Mouse (Mus musculus) midbrain, embryonic 15.5 days (tissue): ENCODE data around the gene Prima1. TPM values are rescaled to one million over a fixed set of nuclear protein-coding genes. Genes with fewer than 3 reads are reported as not detected.

Experiments used
- ATAC-seq: fragments of 200-750 bp; cut with Nextera tagmentation; replicated peaks from 2 replicates; pipeline ENCODE4 v1.8.0; 2017; ENCODE audit warnings: moderate TSS enrichment
- H3K27ac ChIP-seq: fragments of 300-500 bp; sonication (generic); 2 replicates; pipeline ENCODE4 v1.5.1; 2015; ENCODE audit warnings: mild to moderate bottlenecking, inconsistent platforms
- H3K27me3 ChIP-seq: fragments of 300-500 bp; sonication (generic); replicated peaks from 2 replicates; pipeline ENCODE4 v1.6.1; 2015; ENCODE audit warnings: inconsistent platforms
- H3K36me3 ChIP-seq: fragments of 300-500 bp; sonication (generic); replicated peaks from 2 replicates; pipeline ENCODE4 v1.6.1; 2015; ENCODE audit warnings: inconsistent platforms
- H3K4me1 ChIP-seq: fragments of 300-500 bp; sonication (generic); 2 replicates; pipeline ENCODE4 v1.6.1; 2015; ENCODE audit warnings: inconsistent platforms
- H3K4me2 ChIP-seq: fragments of 300-500 bp; sonication (generic); 2 replicates; pipeline ENCODE4 v1.6.1; 2015; ENCODE audit warnings: inconsistent platforms, mild to moderate bottlenecking, moderate library complexity
- H3K4me3 ChIP-seq: fragments of 300-500 bp; sonication (generic); 2 replicates; pipeline ENCODE4 v1.5.1; 2015; ENCODE audit warnings: mild to moderate bottlenecking, inconsistent platforms
- H3K9ac ChIP-seq: fragments of 300-500 bp; sonication (generic); 2 replicates; pipeline ENCODE4 v1.6.1; 2015; ENCODE audit warnings: mild to moderate bottlenecking, inconsistent platforms
- H3K9me3 ChIP-seq: fragments of 300-500 bp; sonication (generic); 2 replicates; pipeline ENCODE4 v1.6.1; 2016; ENCODE audit warnings: inconsistent platforms
- WGBS: fragments of 180-500 bp; shearing (Covaris S2); methylation state at CpG from one replicate; pipeline ENCODE4 v1.1.7; 2015; ENCODE audit warnings: mixed read lengths; 5-methylcytosine and 5-hydroxymethylcytosine counted together
- polyA plus RNA-seq: library from polyadenylated mRNA; unstranded; fragments of >200 nt; fragmentation: Nextera tagmentation; extraction: Ambion mirVana; gene quantifications from 2 replicates; pipeline ENCODE4 v1.2.1, GENCODE M21; 2015

The Prima1 gene
- polyA plus RNA-seq, 1 experiment from 2014 or later: 1.2 TPM

DNA sequence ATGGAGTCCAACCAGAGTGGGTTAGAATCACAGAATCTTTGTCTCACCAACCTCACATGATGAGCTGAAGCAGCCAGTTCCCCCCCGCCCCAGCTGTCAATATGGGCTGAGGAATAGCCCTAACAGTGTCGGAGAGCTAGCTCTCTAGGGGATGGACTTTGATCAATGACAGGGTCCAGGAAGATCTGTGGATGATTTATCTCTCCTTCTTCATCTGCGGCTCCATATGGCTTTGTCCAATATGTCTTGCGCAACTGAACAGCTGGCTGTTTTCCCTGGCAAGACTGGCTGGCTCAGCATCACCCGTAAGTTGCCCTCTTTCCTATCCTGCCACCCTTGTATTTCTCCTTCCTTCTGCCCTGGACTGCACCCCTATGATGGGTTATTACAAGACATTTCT, 9.2 kb upstream of the Prima1 start:
- no peak overlapping the region for H3K9ac ChIP-seq
- no peaks in the 10 kb centered on the region for H3K9me3 ChIP-seq
- no peaks in the 10 kb centered on the region for H3K4me1 ChIP-seq
- no peak overlapping the region for H3K27ac ChIP-seq
- no peaks in the 10 kb centered on the region for H3K36me3 ChIP-seq
- no peaks in the 10 kb centered on the region for H3K27me3 ChIP-seq
- no peak for ATAC-seq
- no peak overlapping the region for H3K4me3 ChIP-seq
- WGBS: 89% methylated on average over 5 of the region's 5 CpGs
- H3K4me2 ChIP-seq: no peak overlapping the region

DNA sequence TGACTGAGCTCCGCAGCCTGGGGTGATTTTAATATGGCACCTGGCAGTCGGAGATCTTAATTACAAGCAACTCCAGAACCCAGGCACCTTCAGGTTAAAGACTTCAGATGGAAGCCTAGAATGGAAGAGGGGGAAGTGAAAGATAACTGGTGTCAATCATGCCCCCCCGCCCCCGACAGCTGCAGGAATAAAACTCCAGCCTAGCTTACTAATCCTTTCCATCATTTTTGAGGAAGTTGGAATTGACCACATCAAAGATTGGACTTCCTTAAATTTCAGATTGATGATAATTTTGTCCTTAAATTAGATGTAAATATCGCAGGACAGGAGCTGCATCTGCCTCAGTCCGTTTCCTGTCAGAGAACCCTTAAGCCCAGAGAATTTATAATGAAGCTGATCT, 8.4 kb upstream of the Prima1 start:
- Histone ChIP-seq H3K27ac (no peak overlapping the region), H3K4me1 (no peaks in the 10 kb centered on the region), H3K36me3 (no peaks in the 10 kb centered on the region), H3K4me3 (no peak overlapping the region), H3K27me3 (no peaks in the 10 kb centered on the region), H3K9me3 (no peaks in the 10 kb centered on the region), H3K4me2 (no peak overlapping the region), H3K9ac (no peak overlapping the region)
- WGBS: 82% methylated on average over 6 of the region's 6 CpGs
- no peak for ATAC-seq

DNA sequence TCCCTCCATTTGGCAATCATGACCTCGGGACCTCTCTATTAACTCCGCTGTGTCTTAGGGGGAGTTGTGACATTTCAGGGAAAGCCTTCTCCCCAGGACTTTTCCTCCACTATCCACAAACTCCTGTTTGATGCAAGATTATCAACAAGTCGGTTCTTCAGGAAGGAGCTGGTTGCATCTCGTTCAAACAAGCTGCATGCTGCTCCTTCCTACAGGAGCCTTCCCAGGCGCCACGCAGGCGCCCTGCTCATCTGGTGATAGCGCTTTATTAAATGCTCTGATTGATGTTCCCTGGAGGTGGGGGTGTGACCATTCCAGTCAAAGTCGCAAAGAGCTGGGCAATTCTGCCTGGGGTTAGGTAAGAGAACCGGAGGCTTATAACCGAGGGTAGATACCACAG, 1.1 kb upstream of the Prima1 start:
- 4% methylated on average over 11 of the region's 11 CpGs for WGBS

DNA sequence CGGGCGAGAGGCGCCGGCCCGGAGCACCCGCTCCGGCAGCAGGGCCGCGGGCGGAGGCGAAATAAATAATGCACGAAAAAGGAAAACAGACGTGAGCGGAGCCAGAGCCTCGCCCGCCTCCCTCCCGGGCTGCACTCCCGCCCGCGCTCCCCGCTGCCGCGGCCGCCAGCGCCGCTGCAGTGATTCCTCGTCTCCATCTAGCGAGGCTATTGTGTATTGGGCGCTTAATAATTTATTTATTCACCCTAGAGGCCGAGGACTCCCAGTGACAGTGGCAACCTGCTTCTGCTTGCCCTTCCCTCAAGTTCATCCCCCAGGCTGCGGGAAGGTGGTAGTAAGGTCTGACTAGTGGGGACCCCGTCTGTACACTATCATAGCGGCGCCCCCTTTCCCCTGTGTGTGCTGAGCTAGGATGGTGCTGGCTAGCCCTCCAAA, 658 bp upstream of the Prima1 start:
- H3K4me1 ChIP-seq: peaks cover 9% of the 10 kb centered on the region
- peak overlapping the region; percentile 50 for H3K9ac ChIP-seq
- H3K36me3 ChIP-seq: no peaks in the 10 kb centered on the region
- H3K27ac ChIP-seq: peak overlapping the region; percentile 73
- peak; percentile 83 for ATAC-seq
- peak overlapping the region; percentile 89 for H3K4me2 ChIP-seq
- no peaks in the 10 kb centered on the region; the same call in 1 of the 2 replicates for H3K27me3 ChIP-seq
- no peaks in the 10 kb centered on the region for H3K9me3 ChIP-seq
- WGBS: under 1% methylated on average over 33 of the region's 34 CpGs
- peak overlapping the region; percentile 61 for H3K4me3 ChIP-seq

More for the DNA sequence above, 1.1 kb upstream of the Prima1 start:
- Histone ChIP-seq H3K36me3 (no peaks in the 10 kb centered on the region), H3K9me3 (no peaks in the 10 kb centered on the region), H3K4me2 (peak overlapping the region; percentile 89), H3K4me1 (peaks cover 9% of the 10 kb centered on the region), H3K27me3 (no peaks in the 10 kb centered on the region; the same call in 1 of the 2 replicates), H3K27ac (no peak overlapping the region), H3K4me3 (peak overlapping the region; percentile 61), H3K9ac (0 out of 2 replicates have a peak overlapping the region, but pooled peaks have one; percentile 50)
- 0 out of 2 replicates have a peak, but pooled peaks have one; percentile 11 for ATAC-seq

DNA sequence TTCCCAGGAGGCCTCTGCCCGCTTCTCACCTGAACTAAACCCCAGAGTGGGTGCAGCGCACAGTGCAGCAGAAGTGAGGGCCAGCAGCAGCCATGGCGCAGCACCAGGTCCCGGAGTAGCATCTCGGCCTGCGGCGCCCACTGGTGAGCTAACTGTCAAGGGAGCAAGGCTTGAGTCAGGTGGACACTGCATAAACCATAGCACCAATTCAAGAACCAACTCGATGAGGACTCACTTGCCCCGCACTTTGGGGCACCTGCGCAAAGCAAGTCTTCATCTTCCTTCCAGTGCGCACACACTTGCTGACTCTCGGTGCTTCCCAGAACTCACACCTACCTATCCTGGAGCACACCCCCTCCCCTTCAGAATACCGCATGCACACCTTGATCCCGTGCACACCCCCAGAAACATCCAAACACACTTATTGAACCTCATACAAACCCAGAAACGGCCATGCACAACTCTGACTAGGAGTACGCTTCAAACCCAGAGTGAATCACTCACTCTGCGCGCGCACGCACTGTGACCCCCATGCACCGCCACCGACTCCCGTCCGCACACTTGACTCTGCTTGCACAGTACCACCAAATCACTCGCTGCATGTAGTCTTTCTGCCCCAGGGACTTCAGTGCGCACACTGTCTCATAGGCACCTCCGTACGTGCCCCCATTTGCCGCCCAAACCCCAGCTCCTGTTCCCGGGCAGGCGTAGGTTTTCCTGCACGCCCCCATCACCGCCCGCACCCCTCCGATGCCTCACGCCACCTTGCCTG, 453 bp downstream of the Prima1 start:
- peak; percentile 64 for ATAC-seq
- Histone ChIP-seq H3K9me3 (no peaks in the 10 kb centered on the region), H3K4me1 (peaks cover 9% of the 10 kb centered on the region), H3K9ac (peak overlapping the region; percentile 50), H3K4me2 (peak overlapping the region; percentile 89), H3K36me3 (no peaks in the 10 kb centered on the region), H3K4me3 (peak overlapping the region; percentile 61), H3K27ac (no peak overlapping the region), H3K27me3 (no peaks in the 10 kb centered on the region; the same call in 1 of the 2 replicates)
- WGBS: 8% methylated on average over 36 of the region's 36 CpGs

DNA sequence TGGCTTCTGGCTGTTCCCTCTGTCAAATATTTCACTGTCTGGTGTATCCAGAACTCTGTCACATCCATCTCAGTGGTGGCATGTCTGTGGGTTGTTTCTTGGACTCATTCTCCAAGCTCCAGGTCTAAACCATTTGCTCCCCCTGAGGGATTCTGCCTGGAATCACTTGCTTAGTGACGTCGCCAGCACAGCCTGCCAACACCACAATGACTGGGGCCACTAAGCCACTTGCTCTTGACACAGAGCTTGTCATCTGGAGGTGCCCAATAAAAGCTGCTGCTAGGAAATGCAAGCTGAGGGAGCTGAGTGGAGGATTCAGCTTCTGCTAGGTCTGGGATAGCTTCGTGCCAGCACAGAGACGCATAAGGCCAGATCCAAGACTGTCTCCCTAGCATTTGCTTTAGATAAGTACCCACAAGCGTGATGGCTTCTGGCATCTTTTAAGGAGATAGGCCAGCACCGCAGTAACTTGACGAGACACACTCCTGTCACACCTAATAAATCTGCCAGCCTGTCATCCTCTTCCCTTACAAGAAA, 3.0 kb downstream of the Prima1 start:
- Histone ChIP-seq H3K4me1 (peaks cover 9% of the 10 kb centered on the region), H3K4me2 (no peak overlapping the region), H3K36me3 (no peaks in the 10 kb centered on the region), H3K9ac (no peak overlapping the region), H3K27ac (no peak overlapping the region), H3K4me3 (no peak overlapping the region), H3K9me3 (no peaks in the 10 kb centered on the region), H3K27me3 (no peaks in the 10 kb centered on the region; the same call in 1 of the 2 replicates)
- WGBS: 70% methylated on average over 7 of the region's 7 CpGs
- no peak for ATAC-seq

DNA sequence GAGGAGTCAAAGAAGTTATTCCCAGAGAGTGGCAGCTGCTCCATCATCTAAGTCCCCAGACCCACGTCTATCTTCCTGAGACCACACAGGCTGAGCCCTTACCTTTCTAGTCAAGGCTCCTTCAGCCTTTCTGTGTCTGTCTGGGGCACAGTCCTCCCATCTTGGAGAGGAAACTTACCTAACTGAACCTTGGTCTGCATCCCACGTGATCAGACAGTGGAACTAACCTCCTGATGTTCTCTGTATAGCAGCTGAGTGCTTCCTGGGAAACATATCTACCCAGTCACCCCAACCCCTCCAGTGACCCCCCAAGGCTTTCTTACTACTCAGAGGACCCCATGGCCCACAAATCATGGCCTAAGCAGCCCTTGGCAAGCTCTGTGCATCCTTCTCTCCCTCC, 6.1 kb downstream of the Prima1 start:
- no peak overlapping the region for H3K4me3 ChIP-seq
- H3K27ac ChIP-seq: no peak overlapping the region
- 75% methylated on average over 2 of the region's 2 CpGs for WGBS
- no peak for ATAC-seq
- no peak overlapping the region for H3K4me2 ChIP-seq
- no peaks in the 10 kb centered on the region for H3K36me3 ChIP-seq
- H3K4me1 ChIP-seq: no peaks in the 10 kb centered on the region
- H3K9me3 ChIP-seq: no peaks in the 10 kb centered on the region
- no peaks in the 10 kb centered on the region; the same call in 1 of the 2 replicates for H3K27me3 ChIP-seq
- no peak overlapping the region for H3K9ac ChIP-seq

DNA sequence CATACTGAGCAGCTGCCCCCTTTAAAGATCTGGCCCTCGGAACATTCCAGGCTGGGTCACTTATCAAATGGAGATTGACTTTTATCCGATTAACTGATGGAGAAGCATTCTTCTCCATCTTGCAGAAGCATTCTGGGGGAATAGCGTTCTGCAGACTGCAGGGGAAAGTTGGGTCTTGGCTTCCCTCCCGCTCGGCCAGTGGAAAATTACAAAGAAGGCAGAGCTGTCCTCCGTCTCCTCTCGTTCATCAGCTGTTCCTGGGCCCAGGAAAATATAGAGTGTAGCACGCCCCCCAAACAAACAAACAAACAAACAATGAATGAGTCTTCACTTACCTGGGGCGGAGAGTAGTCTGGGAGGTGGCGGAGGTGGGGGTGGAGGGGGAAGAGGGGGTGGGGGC, 6.7 kb downstream of the Prima1 start:
- Histone ChIP-seq H3K4me1 (no peaks in the 10 kb centered on the region), H3K36me3 (no peaks in the 10 kb centered on the region), H3K4me2 (no peak overlapping the region), H3K27me3 (no peaks in the 10 kb centered on the region), H3K4me3 (no peak overlapping the region), H3K9ac (no peak overlapping the region), H3K27ac (no peak overlapping the region), H3K9me3 (no peaks in the 10 kb centered on the region)
- 73% methylated on average over 10 of the region's 10 CpGs for WGBS
- ATAC-seq: no peak

DNA sequence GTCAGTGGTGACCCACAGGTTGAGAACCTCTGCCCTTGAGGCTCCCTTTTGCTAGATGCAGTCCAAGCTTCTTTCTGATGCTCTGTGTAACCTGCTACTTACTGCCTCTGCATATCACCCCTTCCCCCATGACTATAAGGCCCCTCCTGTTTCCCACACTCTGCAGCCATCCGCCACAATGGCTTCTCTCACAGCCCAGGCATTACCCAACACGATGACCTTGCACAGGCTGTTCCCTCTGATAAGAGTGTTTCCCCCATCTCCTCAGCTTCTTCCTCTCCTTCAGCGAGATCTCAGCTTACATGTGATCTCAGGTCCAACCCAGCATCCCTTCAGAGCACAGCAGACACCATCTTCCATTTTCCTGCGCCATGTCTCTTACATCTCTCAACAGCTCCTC, 12.9 kb downstream of the Prima1 start:
- no peaks in the 10 kb centered on the region for H3K36me3 ChIP-seq
- 92% methylated on average over 4 of the region's 4 CpGs for WGBS
- H3K4me2 ChIP-seq: no peak overlapping the region
- no peaks in the 10 kb centered on the region for H3K9me3 ChIP-seq
- H3K9ac ChIP-seq: no peak overlapping the region
- no peaks in the 10 kb centered on the region for H3K27me3 ChIP-seq
- H3K27ac ChIP-seq: no peak overlapping the region
- no peaks in the 10 kb centered on the region for H3K4me1 ChIP-seq
- no peak for ATAC-seq
- H3K4me3 ChIP-seq: no peak overlapping the region

DNA sequence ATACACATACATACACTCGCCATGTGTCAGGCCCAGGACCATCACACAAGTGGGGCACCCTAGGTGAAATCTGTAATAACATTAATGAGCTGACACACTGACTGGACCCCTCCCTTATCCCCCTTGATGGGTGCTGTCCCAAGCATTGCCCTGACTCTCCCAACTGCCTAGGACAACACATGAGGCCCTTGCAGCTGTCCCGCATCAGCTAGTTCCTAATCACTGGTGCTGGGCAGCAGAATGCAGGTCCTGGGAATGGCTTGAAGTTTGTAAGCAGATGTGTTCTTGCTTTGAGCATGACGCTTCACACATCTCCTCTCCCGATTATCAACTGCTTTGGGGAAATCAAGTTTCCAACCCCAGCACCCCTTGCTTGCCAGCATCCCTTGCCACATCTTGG, 15.8 kb downstream of the Prima1 start:
- 89% methylated on average over 4 of the region's 4 CpGs for WGBS
- no peaks in the 10 kb centered on the region for H3K27me3 ChIP-seq
- no peak overlapping the region for H3K4me2 ChIP-seq

DNA sequence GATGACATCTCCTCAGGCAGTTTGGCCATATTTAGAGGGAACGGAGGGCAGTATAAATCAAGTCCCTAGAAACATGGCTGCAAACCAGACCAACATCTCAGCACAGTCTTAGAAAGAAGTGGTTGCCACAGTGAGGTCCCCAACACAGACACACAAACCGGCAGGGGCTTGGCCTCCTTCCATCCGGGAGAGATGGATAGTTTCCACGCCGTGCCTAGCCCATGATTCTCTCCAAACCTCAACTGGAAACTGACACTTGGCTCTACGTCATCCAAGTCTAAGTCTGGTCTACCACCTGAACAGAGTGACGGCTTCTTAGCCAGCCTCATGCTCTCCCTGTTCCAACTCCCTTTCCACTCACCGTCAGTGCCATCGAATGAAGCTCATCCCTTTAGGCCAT, 18.3 kb downstream of the Prima1 start:
- no peak for ATAC-seq
- no peak overlapping the region for H3K27ac ChIP-seq
- no peak overlapping the region for H3K4me2 ChIP-seq
- no peaks in the 10 kb centered on the region for H3K36me3 ChIP-seq
- no peaks in the 10 kb centered on the region for H3K9me3 ChIP-seq
- no peak overlapping the region for H3K4me3 ChIP-seq
- H3K4me1 ChIP-seq: no peaks in the 10 kb centered on the region
- no peak overlapping the region for H3K9ac ChIP-seq
- WGBS: 92% methylated on average over 9 of the region's 9 CpGs
- no peaks in the 10 kb centered on the region for H3K27me3 ChIP-seq

More for the DNA sequence above, 15.8 kb downstream of the Prima1 start:
- H3K9ac ChIP-seq: no peak overlapping the region
- ATAC-seq: no peak
- H3K27ac ChIP-seq: no peak overlapping the region
- H3K36me3 ChIP-seq: no peaks in the 10 kb centered on the region
- H3K9me3 ChIP-seq: no peaks in the 10 kb centered on the region
- no peaks in the 10 kb centered on the region for H3K4me1 ChIP-seq
- no peak overlapping the region for H3K4me3 ChIP-seq

DNA sequence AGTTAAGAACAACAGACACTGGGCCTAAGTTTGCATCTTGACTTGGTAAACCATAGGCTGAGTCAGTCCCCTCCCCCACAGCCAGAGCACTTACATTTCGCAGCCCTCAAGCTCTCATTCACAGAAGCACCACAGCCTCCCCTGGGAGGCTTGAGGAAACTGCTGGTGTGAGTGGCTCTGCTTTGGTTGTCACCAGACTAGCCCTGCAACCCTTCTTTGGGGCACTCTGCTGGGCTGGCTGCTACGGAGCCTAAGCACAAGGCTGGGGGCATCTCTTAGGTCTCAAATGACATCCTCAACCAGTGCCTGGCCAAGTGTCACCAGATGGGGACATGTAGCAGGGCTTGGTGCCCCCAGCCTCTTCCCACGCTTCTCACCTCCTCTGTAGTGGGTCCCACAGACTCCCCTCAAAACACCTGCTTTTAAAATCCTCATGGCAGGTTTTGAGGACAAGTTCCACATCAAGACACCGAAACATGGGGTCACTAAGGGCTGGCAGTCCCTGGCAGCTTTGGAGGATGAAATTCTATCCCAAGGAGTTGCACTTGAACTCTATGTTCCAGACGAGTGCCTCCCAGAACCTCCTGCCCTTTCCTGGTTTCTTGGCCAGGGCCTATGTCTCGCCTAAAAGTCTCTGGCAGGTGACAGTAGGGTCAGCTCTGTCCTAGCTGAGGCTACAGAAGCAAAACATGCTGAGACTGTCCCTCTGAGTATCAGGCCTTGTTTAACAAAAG, 25.9 kb downstream of the Prima1 start:
- ATAC-seq: no peak
- H3K9me3 ChIP-seq: no peaks in the 10 kb centered on the region
- no peaks in the 10 kb centered on the region for H3K27me3 ChIP-seq
- H3K27ac ChIP-seq: no peak overlapping the region
- H3K4me2 ChIP-seq: no peak overlapping the region
- no peak overlapping the region for H3K4me3 ChIP-seq
- no peaks in the 10 kb centered on the region for H3K36me3 ChIP-seq
- H3K4me1 ChIP-seq: peaks cover 14% of the 10 kb centered on the region; the same call in 1 of the 2 replicates
- 75% methylated on average over 6 of the region's 6 CpGs for whole genome bisulfite sequencing
- H3K9ac ChIP-seq: no peak overlapping the region
